Comparison of ENCODE assay signal across 11 mouse cellular contexts in genomic region chr14:121996786-121997185, GRCm38 (mm10). TPM values are rescaled to one million over a fixed set of nuclear protein-coding genes. Genes with fewer than 3 reads are reported as not detected.
DNase-seq lines count a peak whose midpoint lies in the region; ATAC-seq and TF ChIP-seq lines count a peak whose summit lies in the region.
"Had no signal": no experiment of that assay in that cellular context is flagged by ENCODE, and none has a peak within 500 bp of the region (broad histone marks: within the 10 kb centered on the region; RNA-seq: fewer than 3 reads in every experiment).

No protein-coding gene starts in this region.

- 94% methylated on average over 8 of the region's 8 CpGs for WGBS in midbrain, embryonic 10.5 days

- H3K27ac ChIP-seq in midbrain, embryonic 10.5 days (replicated peaks), result no peak overlapping the region
- H3K27ac ChIP-seq: limb, embryonic 13.5 days had no signal

- intact Hi-C loops in left cerebral cortex, postnatal 4 days (cut with DNase I), result no loop called here

- ATAC-seq in megakaryocyte progenitor cell, adult 5-6 weeks (replicated peaks; ENCODE audit: poor library complexity), result peak; percentile 45
- ATAC-seq in inflammation-experienced regulatory T-cells, adult 6 months, result no peak
- ATAC-seq: Patski had no signal

- TF ChIP-seq CTCF in brain, embryonic 14.5 days (IDR thresholded peaks at IDR 0.05; ENCODE audit: borderline replicate concordance, extremely low read depth, insufficient read depth, insufficient read length), result no peak

- no peaks in the 10 kb centered on the region for H3K9me3 ChIP-seq in midbrain, embryonic 10.5 days (replicated peaks)
- H3K9me3 ChIP-seq: limb, embryonic 13.5 days had no signal

- no peaks in the 10 kb centered on the region for H3K27me3 ChIP-seq in midbrain, embryonic 10.5 days (ENCODE audit: low read depth, poor library complexity, severe bottlenecking)
- H3K27me3 ChIP-seq: limb, embryonic 13.5 days; Patski had no signal

- H3K4me3 ChIP-seq in midbrain, embryonic 10.5 days, result no peak overlapping the region
- H3K4me3 ChIP-seq: erythroblast, embryonic 14.5 days; limb, embryonic 13.5 days had no signal

- TF ChIP-seq POLR2A in brain, embryonic 14.5 days (IDR thresholded peaks at IDR 0.05; ENCODE audit: borderline replicate concordance, extremely low read depth, insufficient read depth, insufficient read length, poor library complexity, severe bottlenecking), result no peak

- no peaks in the 10 kb centered on the region for H3K4me1 ChIP-seq in midbrain, embryonic 10.5 days

- peaks cover 53% of the 10 kb centered on the region for H3K36me3 ChIP-seq in midbrain, embryonic 10.5 days

- DNase-seq in left cerebral cortex, postnatal 4 days, result peak; percentile 24
- no peak for DNase-seq in left cerebral cortex, adult 11 months (ENCODE audit: low spot score)
- DNase-seq in brain, embryonic 14.5 days (ENCODE audit: low read depth), result peak; percentile 13
- DNase-seq in kidney, adult 8-10 months, result peak; percentile 76 to 85
- no peak for DNase-seq in thymus, postnatal 25 days
- no peak for DNase-seq in midbrain, embryonic 10.5 days (ENCODE audit: low spot score)

RNA-seq across cellular contexts. Expression of gene Gpr183, which starts 31.8 kb away (rescaled TPM):
- total RNA-seq in left cerebral cortex, postnatal 4 days (2021), result under 1 TPM; 0.44 to 0.66 TPM
- polyA plus RNA-seq in brain, embryonic 14.5 days (2012; rRNA removed), result 0.44 and 0.52 TPM in 2 replicates
- 4.0 and 7.1 TPM in 2 replicates for total RNA-seq in megakaryocyte progenitor cell, adult 5-6 weeks (2015)
- 2.2 and 3.5 TPM in 2 replicates for total RNA-seq in megakaryocyte progenitor cell, adult 5-6 weeks (2017)
- 100 to 1,000 TPM; 108 to 142 (median 140) TPM for polyA plus RNA-seq in inflammation-experienced regulatory T-cells, adult 6 months (2017; shearing (Covaris generic))
- polyA plus RNA-seq in midbrain, embryonic 10.5 days (2016; fragmentation: Nextera tagmentation; extraction: Ambion mirVana), result 1.8 and 1.9 TPM in 2 replicates
- polyA plus RNA-seq: Patski had no signal

RNA-seq across cellular contexts. Expression of gene Timm8a2, which starts 37.7 kb away (rescaled TPM):
- under 1 TPM in 1 of 2 experiments, not detected in 1; 0.44 TPM for total RNA-seq in left cerebral cortex, postnatal 4 days (2021)
- 0.18 and 0.22 TPM in 2 replicates for polyA plus RNA-seq in brain, embryonic 14.5 days (2012; rRNA removed)
- total RNA-seq in megakaryocyte progenitor cell, adult 5-6 weeks (2015), result not detected in 2 replicates
- not detected in 2 replicates for total RNA-seq in megakaryocyte progenitor cell, adult 5-6 weeks (2017)
- not detected for polyA plus RNA-seq in inflammation-experienced regulatory T-cells, adult 6 months (2017; shearing (Covaris generic))
- polyA plus RNA-seq in midbrain, embryonic 10.5 days (2016; fragmentation: Nextera tagmentation; extraction: Ambion mirVana), result not detected in 2 replicates
- polyA plus RNA-seq: erythroblast, embryonic 14.5 days; limb, embryonic 13.5 days; Patski had no signal

Comparison
In these comparisons a context has a peak if more than half of its experiments do, and no peak if none do; other contexts are left out.
1. DNase-seq: peak in left cerebral cortex, postnatal 4 days (single experiment), brain, embryonic 14.5 days (single experiment) and kidney, adult 8-10 months (2 of 2); none in left cerebral cortex, adult 11 months (single experiment), thymus, postnatal 25 days (single experiment) and midbrain, embryonic 10.5 days (single experiment).
2. RNA of gene Gpr183, which starts 31.8 kb away (polyA plus RNA-seq): 108 to 142 TPM in inflammation-experienced regulatory T-cells, adult 6 months; 1.8 to 1.9 TPM in midbrain, embryonic 10.5 days and 0.44 to 0.52 TPM in brain, embryonic 14.5 days; every median in the first group is over 10 times any median in the second.